Mouse (Mus musculus) heart, adult 8-10 months (tissue): Measurements from ENCODE around the gene Cdk5rap2. TPM values are rescaled to one million over a fixed set of nuclear protein-coding genes. Genes with fewer than 3 reads are reported as not detected.
A peak's percentile ranks its signal among the peaks of the same experiment; 100 is the strongest.

Experiments
- DNase-seq: peaks from one replicate; pipeline ENCODE4 v3.0.0; 2022; ENCODE audit warnings: low spot score
- total RNA-seq, 4 experiments: library from RNA; stranded (reverse); gene quantifications; 2 replicates each; pipeline ENCODE4 v1.2.4; 2022

The Cdk5rap2 gene
- total RNA-seq, 4 experiments from 2014 or later, result 4.4 to 5.5 (median 5.0) TPM

- DNase-seq, result no peak
Measured at GRCm38 (mm10) chr4:70354448-70354847, 55.8 kb downstream of the Cdk5rap2 start.

- no peak for DNase-seq
Measured at GRCm38 (mm10) chr4:70353656-70354055, 56.6 kb downstream of the Cdk5rap2 start.

GRCm38 (mm10) chr4:70335444-70336144, 74.6 kb downstream of the Cdk5rap2 start:
- no peak for DNase-seq

GRCm38 (mm10) chr4:70334995-70335394, 75.2 kb downstream of the Cdk5rap2 start:
- DNase-seq, result no peak

GRCm38 (mm10) chr4:70332981-70333380, 77.3 kb downstream of the Cdk5rap2 start:
- DNase-seq, result no peak

GRCm38 (mm10) chr4:70332576-70332975, 77.7 kb downstream of the Cdk5rap2 start:
- DNase-seq, result no peak

- no peak for DNase-seq
Measured at GRCm38 (mm10) chr4:70331181-70331580, 79.1 kb downstream of the Cdk5rap2 start.

GRCm38 (mm10) chr4:70328033-70328432, 82.2 kb downstream of the Cdk5rap2 start:
- no peak for DNase-seq

- DNase-seq, result no peak
Measured at GRCm38 (mm10) chr4:70327436-70327835, 82.8 kb downstream of the Cdk5rap2 start.

- no peak for DNase-seq
Measured at GRCm38 (mm10) chr4:70321586-70321985, 88.7 kb downstream of the Cdk5rap2 start.

GRCm38 (mm10) chr4:70312170-70312569, 98.1 kb downstream of the Cdk5rap2 start:
- DNase-seq, result no peak

- DNase-seq, result no peak
Measured at GRCm38 (mm10) chr4:70311530-70311929, 98.7 kb downstream of the Cdk5rap2 start.

- peak; percentile 57 for DNase-seq
Measured at GRCm38 (mm10) chr4:70307230-70307629, 103.0 kb downstream of the Cdk5rap2 start.

GRCm38 (mm10) chr4:70303870-70304269, 106.4 kb downstream of the Cdk5rap2 start:
- DNase-seq, result no peak

- no peak for DNase-seq
Measured at GRCm38 (mm10) chr4:70301187-70301586, 109.1 kb downstream of the Cdk5rap2 start.

- DNase-seq, result no peak
Measured at GRCm38 (mm10) chr4:70289361-70289760, 120.9 kb downstream of the Cdk5rap2 start.

GRCm38 (mm10) chr4:70283163-70283562, 127.1 kb downstream of the Cdk5rap2 start:
- no peak for DNase-seq

GRCm38 (mm10) chr4:70278882-70279281, 131.4 kb downstream of the Cdk5rap2 start:
- no peak for DNase-seq

- DNase-seq, result no peak
Measured at GRCm38 (mm10) chr4:70278057-70278456, 132.2 kb downstream of the Cdk5rap2 start.

GRCm38 (mm10) chr4:70272943-70273342, 137.3 kb downstream of the Cdk5rap2 start:
- DNase-seq, result no peak

GRCm38 (mm10) chr4:70272527-70272926, 137.7 kb downstream of the Cdk5rap2 start:
- DNase-seq, result no peak

- DNase-seq, result no peak
Measured at GRCm38 (mm10) chr4:70267213-70267906, 142.9 kb downstream of the Cdk5rap2 start.

GRCm38 (mm10) chr4:70265248-70265647, 145.0 kb downstream of the Cdk5rap2 start:
- no peak for DNase-seq
